Mouse (Mus musculus) induced T-regulatory cell, adult 2 months (primary cell): ENCODE measurements around the gene Fam122c.

Experiments used
- DNase-seq: peaks from one replicate; pipeline ENCODE4 v3.0.0-alpha.2; 2012; ENCODE audit warnings: low read depth

Fam122c gene

DNA sequence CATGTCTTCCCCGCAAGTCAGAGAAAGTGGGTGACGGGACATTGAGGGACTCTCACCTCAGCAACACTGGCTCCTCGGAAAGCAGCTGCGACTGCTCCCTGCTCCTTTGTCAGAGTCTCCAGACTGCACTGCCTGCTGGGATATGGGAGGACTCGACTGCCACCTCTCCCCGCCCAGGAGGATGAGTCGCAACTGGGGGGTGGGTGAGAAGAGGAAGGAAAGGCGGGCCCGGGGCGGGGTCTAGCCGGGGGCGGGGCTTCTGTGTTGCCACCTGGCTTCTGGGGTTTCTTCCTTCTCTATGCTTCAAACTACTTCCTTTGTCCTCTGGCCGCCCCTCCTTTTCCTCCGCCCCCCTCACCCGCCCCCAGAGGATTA is 97.1 kb downstream of the Fam122c start, which contains the start of gene Mospd1:
TSS of gene Mospd1 (minus strand) at position 137 of the 375 bp plus-strand sequence.
- DNase-seq, result peak; percentile 89
